Mouse (Mus musculus): ENCODE data around the gene Dner. TPM values are rescaled to one million over a fixed set of nuclear protein-coding genes. Genes with fewer than 3 reads are reported as not detected.

Dner gene
- polyA plus RNA-seq, 1 experiment from 2014 or later, result 6.6 TPM

- DNase-seq (ENCODE audit: low spot score) (peak; percentile 15), ATAC-seq (replicated peaks; ENCODE audit: insufficient number of reproducible peaks, low FRiP score, low TSS enrichment, low read depth) (no peak)
- Histone ChIP-seq H3K4me1 (ENCODE audit: control insufficient read depth, insufficient read depth, low read length) (no peaks in the 10 kb centered on the region; the same call in 1 of the 2 replicates), H3K9ac (replicated peaks; ENCODE audit: low read length) (no peak overlapping the region), H3K36me3 (replicated peaks; ENCODE audit: control insufficient read depth, insufficient read depth, low read depth, low read length) (no peaks in the 10 kb centered on the region), H3K27me3 (ENCODE audit: control insufficient read depth, insufficient read depth, low read length) (no peaks in the 10 kb centered on the region), H3K9me3 (replicated peaks; ENCODE audit: control insufficient read depth, low read length) (no peaks in the 10 kb centered on the region), H3K4me2 (ENCODE audit: low read depth, low read length) (no peak overlapping the region), H3K4me3 (ENCODE audit: low read depth, low read length) (no peak overlapping the region), H3K27ac (replicated peaks; ENCODE audit: low read depth, low read length) (no peak overlapping the region)
- 69% methylated on average over 3 of the region's 3 CpGs for WGBS
Observed at GRCm38 (mm10) chr1:84621308-84621707, 74.7 kb downstream of the Dner start.

DNA sequence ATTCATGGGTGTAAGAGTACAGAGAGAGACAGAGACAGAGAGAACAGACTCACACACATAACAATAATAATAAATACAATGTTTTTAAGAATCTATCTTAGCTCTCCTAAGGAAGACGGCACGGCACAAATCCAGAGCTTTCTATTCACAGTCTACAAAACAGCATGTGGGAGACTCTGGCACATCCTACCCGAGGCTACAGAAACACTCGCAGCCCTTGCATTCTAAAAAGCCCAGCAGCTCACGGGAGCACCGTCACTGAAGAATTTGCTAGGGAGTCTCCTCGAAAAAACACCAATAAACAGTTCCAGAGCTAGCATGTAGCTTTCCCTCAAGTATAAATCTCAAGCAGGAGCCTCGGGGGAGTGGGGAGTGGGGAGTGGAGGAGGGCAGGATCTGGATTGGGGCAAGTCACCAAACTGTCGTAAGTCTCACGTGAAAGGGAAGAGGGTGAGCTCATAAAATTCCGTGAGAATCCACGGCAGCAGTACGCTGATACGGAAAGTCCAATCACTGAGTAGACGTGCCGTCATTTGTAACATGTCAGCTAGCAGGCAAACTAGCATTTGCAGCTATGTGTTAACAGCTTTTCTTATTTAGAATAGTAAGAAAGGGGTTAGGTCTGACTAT lies 76.8 kb downstream of the Dner start:
- Histone ChIP-seq H3K4me3 (ENCODE audit: low read depth, low read length) (no peak overlapping the region), H3K9ac (replicated peaks; ENCODE audit: low read length) (no peak overlapping the region), H3K9me3 (replicated peaks; ENCODE audit: control insufficient read depth, low read length) (no peaks in the 10 kb centered on the region), H3K4me1 (ENCODE audit: control insufficient read depth, insufficient read depth, low read length) (no peaks in the 10 kb centered on the region; the same call in 1 of the 2 replicates), H3K36me3 (replicated peaks; ENCODE audit: control insufficient read depth, insufficient read depth, low read depth, low read length) (no peaks in the 10 kb centered on the region), H3K4me2 (ENCODE audit: low read depth, low read length) (no peak overlapping the region), H3K27ac (replicated peaks; ENCODE audit: low read depth, low read length) (no peak overlapping the region), H3K27me3 (ENCODE audit: control insufficient read depth, insufficient read depth, low read length) (no peaks in the 10 kb centered on the region)
- 58% methylated on average over 16 of the region's 16 CpGs for WGBS
- no peak for DNase-seq (ENCODE audit: low spot score)
- ATAC-seq (replicated peaks; ENCODE audit: insufficient number of reproducible peaks, low FRiP score, low TSS enrichment, low read depth), result no peak

GRCm38 (mm10) chr1:84618094-84618493 lies 77.9 kb downstream of the Dner start:
- WGBS, result 82% methylated on average over 1 of the region's 1 CpGs
- ATAC-seq (replicated peaks; ENCODE audit: insufficient number of reproducible peaks, low FRiP score, low TSS enrichment, low read depth) (no peak), DNase-seq (ENCODE audit: low spot score) (no peak)
- Histone ChIP-seq H3K4me2 (ENCODE audit: low read depth, low read length) (no peak overlapping the region), H3K4me3 (ENCODE audit: low read depth, low read length) (no peak overlapping the region), H3K27ac (replicated peaks; ENCODE audit: low read depth, low read length) (no peak overlapping the region), H3K9ac (replicated peaks; ENCODE audit: low read length) (no peak overlapping the region), H3K27me3 (ENCODE audit: control insufficient read depth, insufficient read depth, low read length) (no peaks in the 10 kb centered on the region), H3K9me3 (replicated peaks; ENCODE audit: control insufficient read depth, low read length) (no peaks in the 10 kb centered on the region), H3K4me1 (ENCODE audit: control insufficient read depth, insufficient read depth, low read length) (no peaks in the 10 kb centered on the region; the same call in 1 of the 2 replicates), H3K36me3 (replicated peaks; ENCODE audit: control insufficient read depth, insufficient read depth, low read depth, low read length) (no peaks in the 10 kb centered on the region)

- no peaks in the 10 kb centered on the region for H3K27me3 ChIP-seq (ENCODE audit: control insufficient read depth, insufficient read depth, low read length)
- no peaks in the 10 kb centered on the region for H3K36me3 ChIP-seq (replicated peaks; ENCODE audit: control insufficient read depth, insufficient read depth, low read depth, low read length)
- no peaks in the 10 kb centered on the region for H3K4me1 ChIP-seq (ENCODE audit: control insufficient read depth, insufficient read depth, low read length)
- H3K9me3 ChIP-seq (replicated peaks; ENCODE audit: control insufficient read depth, low read length), result no peaks in the 10 kb centered on the region
- no peak overlapping the region for H3K27ac ChIP-seq (replicated peaks; ENCODE audit: low read depth, low read length)
- no peak overlapping the region for H3K9ac ChIP-seq (replicated peaks; ENCODE audit: low read length)
- DNase-seq (ENCODE audit: low spot score) (no peak), ATAC-seq (replicated peaks; ENCODE audit: insufficient number of reproducible peaks, low FRiP score, low TSS enrichment, low read depth) (no peak)
- H3K4me3 ChIP-seq (ENCODE audit: low read depth, low read length), result no peak overlapping the region
- H3K4me2 ChIP-seq (ENCODE audit: low read depth, low read length), result no peak overlapping the region
Observed at GRCm38 (mm10) chr1:84616133-84616532, 79.9 kb downstream of the Dner start.

DNA sequence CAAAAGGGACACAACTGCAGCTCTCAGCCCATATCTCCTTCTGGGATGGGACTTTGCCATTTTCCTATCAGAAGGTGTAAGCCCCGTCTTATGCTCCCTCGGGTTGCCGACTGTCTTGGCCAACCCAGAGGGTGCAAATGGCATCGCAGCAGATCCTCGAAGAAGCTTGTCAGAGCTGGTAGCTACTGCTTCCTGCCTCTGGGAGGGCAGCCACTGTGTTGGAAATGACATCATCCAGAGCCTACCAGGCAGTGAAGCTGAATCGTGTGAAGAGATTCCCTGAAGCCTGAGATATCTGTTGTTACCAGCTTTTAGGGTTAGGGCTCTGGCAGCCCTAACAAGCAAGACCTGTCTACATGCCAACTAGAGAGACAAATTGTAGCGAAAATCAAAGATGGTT lies 81.4 kb downstream of the Dner start:
- no peaks in the 10 kb centered on the region for H3K4me1 ChIP-seq (ENCODE audit: control insufficient read depth, insufficient read depth, low read length)
- H3K27me3 ChIP-seq (ENCODE audit: control insufficient read depth, insufficient read depth, low read length), result no peaks in the 10 kb centered on the region
- no peak for ATAC-seq (replicated peaks; ENCODE audit: insufficient number of reproducible peaks, low FRiP score, low TSS enrichment, low read depth)
- 86% methylated on average over 7 of the region's 7 CpGs for WGBS
- no peak overlapping the region for H3K4me3 ChIP-seq (ENCODE audit: low read depth, low read length)
- H3K36me3 ChIP-seq (replicated peaks; ENCODE audit: control insufficient read depth, insufficient read depth, low read depth, low read length), result no peaks in the 10 kb centered on the region
- H3K9ac ChIP-seq (replicated peaks; ENCODE audit: low read length), result no peak overlapping the region
- no peaks in the 10 kb centered on the region for H3K9me3 ChIP-seq (replicated peaks; ENCODE audit: control insufficient read depth, low read length)
- H3K4me2 ChIP-seq (ENCODE audit: low read depth, low read length), result no peak overlapping the region
- DNase-seq (ENCODE audit: low spot score), result no peak
- H3K27ac ChIP-seq (replicated peaks; ENCODE audit: low read depth, low read length), result no peak overlapping the region

DNA sequence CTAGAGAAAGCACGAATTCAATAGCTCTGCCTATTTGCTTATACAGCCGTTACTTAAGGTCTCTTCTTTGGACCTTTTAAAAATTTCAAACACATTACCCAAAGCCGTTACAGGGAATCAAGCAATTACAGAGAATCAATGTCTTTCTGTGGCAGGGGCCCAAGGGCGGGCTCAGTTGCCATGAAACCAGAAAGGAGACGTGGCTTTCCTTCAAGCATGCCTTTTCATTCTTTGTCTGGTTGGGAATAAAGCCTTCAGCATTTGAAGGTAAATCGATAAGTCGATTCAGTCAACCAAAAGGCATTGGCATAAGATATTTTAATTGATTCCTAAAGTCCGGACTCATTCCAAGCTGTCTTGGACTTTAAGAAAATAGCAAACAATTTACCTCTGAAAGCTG lies 82.9 kb downstream of the Dner start:
- Histone ChIP-seq H3K4me2 (ENCODE audit: low read depth, low read length) (no peak overlapping the region), H3K27me3 (ENCODE audit: control insufficient read depth, insufficient read depth, low read length) (no peaks in the 10 kb centered on the region), H3K36me3 (replicated peaks; ENCODE audit: control insufficient read depth, insufficient read depth, low read depth, low read length) (no peaks in the 10 kb centered on the region), H3K4me3 (ENCODE audit: low read depth, low read length) (no peak overlapping the region), H3K27ac (replicated peaks; ENCODE audit: low read depth, low read length) (no peak overlapping the region), H3K4me1 (ENCODE audit: control insufficient read depth, insufficient read depth, low read length) (no peaks in the 10 kb centered on the region), H3K9ac (replicated peaks; ENCODE audit: low read length) (no peak overlapping the region), H3K9me3 (replicated peaks; ENCODE audit: control insufficient read depth, low read length) (no peaks in the 10 kb centered on the region)
- 62% methylated on average over 8 of the region's 8 CpGs for WGBS
- DNase-seq (ENCODE audit: low spot score) (no peak), ATAC-seq (replicated peaks; ENCODE audit: insufficient number of reproducible peaks, low FRiP score, low TSS enrichment, low read depth) (no peak)

DNA sequence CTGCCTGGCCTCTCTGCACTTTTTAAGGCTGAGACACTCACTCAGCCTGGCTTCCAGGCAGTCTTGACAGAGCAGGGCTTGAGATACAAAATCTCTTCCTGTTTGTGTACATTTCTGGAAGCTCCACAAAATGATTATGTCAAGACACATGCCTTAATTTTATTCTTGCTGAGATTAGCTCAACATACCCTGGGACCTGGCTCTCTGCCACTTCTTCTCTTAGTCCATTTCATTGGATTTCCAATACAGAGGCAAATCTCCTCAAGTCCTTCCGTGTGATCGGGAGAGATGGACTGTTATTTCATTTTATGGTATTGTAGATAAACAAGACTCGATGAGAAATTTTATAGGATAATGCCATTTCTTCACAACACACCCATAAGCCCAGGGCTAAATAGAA lies 84.7 kb downstream of the Dner start:
- H3K36me3 ChIP-seq (replicated peaks; ENCODE audit: control insufficient read depth, insufficient read depth, low read depth, low read length), result no peaks in the 10 kb centered on the region
- whole genome bisulfite sequencing, result 92% methylated on average over 3 of the region's 3 CpGs
- no peaks in the 10 kb centered on the region for H3K9me3 ChIP-seq (replicated peaks; ENCODE audit: control insufficient read depth, low read length)
- H3K4me3 ChIP-seq (ENCODE audit: low read depth, low read length), result no peak overlapping the region
- ATAC-seq (replicated peaks; ENCODE audit: insufficient number of reproducible peaks, low FRiP score, low TSS enrichment, low read depth) (no peak), DNase-seq (ENCODE audit: low spot score) (no peak)
- no peak overlapping the region for H3K27ac ChIP-seq (replicated peaks; ENCODE audit: low read depth, low read length)
- no peaks in the 10 kb centered on the region for H3K27me3 ChIP-seq (ENCODE audit: control insufficient read depth, insufficient read depth, low read length)
- no peak overlapping the region for H3K9ac ChIP-seq (replicated peaks; ENCODE audit: low read length)
- H3K4me2 ChIP-seq (ENCODE audit: low read depth, low read length), result no peak overlapping the region
- no peaks in the 10 kb centered on the region for H3K4me1 ChIP-seq (ENCODE audit: control insufficient read depth, insufficient read depth, low read length)

- WGBS, result 93% methylated on average over 5 of the region's 5 CpGs
Observed at GRCm38 (mm10) chr1:84599025-84599424, 97.0 kb downstream of the Dner start.

More at GRCm38 (mm10) chr1:84599025-84599424, 97.0 kb downstream of the Dner start:
- H3K4me2 ChIP-seq (ENCODE audit: low read depth, low read length), result no peak overlapping the region
- no peaks in the 10 kb centered on the region for H3K9me3 ChIP-seq (replicated peaks; ENCODE audit: control insufficient read depth, low read length)
- ATAC-seq (replicated peaks; ENCODE audit: insufficient number of reproducible peaks, low FRiP score, low TSS enrichment, low read depth) (no peak), DNase-seq (ENCODE audit: low spot score) (no peak)
- no peak overlapping the region for H3K9ac ChIP-seq (replicated peaks; ENCODE audit: low read length)
- no peak overlapping the region for H3K4me3 ChIP-seq (ENCODE audit: low read depth, low read length)
- H3K4me1 ChIP-seq (ENCODE audit: control insufficient read depth, insufficient read depth, low read length), result no peaks in the 10 kb centered on the region
- no peak overlapping the region for H3K27ac ChIP-seq (replicated peaks; ENCODE audit: low read depth, low read length)
- H3K36me3 ChIP-seq (replicated peaks; ENCODE audit: control insufficient read depth, insufficient read depth, low read depth, low read length), result no peaks in the 10 kb centered on the region
- H3K27me3 ChIP-seq (ENCODE audit: control insufficient read depth, insufficient read depth, low read length), result no peaks in the 10 kb centered on the region
